Mouse (Mus musculus): Measurements from ENCODE around the gene Pcca.

Gene Pcca

DNA sequence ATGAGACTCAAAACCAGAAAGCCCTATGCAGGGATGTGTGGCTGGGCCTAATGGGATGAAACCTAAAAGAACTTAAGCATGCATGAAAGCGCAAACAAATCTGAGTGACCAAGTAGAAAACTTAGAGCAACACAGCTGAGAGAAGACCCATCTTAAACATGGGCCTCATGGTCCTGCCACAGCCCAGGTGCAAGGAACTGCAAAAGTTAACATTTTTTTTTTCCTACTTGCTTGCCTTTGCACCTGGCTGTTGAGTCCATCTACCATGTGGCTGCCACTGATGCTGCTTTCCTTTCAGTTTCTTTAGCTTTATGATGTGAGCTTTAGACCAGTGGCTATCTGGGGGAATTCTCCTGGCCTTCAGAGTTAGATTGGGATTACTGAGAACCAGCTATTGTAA is 383.6 kb downstream of the Pcca start:
- DNase-seq (ENCODE audit: low read depth, low spot score), result no peak

GRCm38 (mm10) chr14:122920011-122920410 is 385.9 kb downstream of the Pcca start:
- no peak for DNase-seq (ENCODE audit: low read depth, low spot score)

DNA sequence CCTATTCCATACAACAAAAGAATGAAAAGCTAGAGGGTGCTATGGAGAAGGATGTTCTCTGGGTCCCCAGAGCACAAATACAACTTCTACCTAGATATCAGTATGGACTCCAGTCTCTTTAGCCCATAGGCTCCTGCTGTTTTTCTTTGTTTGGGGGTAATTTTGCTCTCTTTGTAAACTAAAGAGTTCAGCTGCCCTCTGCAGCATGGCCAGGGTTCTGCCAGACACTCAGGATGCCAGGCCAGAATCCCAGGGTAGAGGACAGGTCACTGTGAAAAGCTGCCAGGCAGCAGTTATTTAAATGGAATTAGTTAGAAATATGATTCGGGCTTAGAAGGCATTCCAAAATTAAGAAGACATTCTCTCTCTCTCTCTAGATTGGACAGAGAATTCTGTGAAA is 402.3 kb downstream of the Pcca start:
- no peak for DNase-seq (ENCODE audit: low read depth, low spot score)

Measured in embryo, embryonic 11.5 days (tissue).